Mouse (Mus musculus): Measurements from ENCODE around the gene Arcn1. TPM values are rescaled to one million over a fixed set of nuclear protein-coding genes. Genes with fewer than 3 reads are reported as not detected.
"Not testable (repeated sequence)": the region's sequence is repeated elsewhere in the genome, so short reads cannot be mapped to it uniquely, and the experiment has no call there.

The Arcn1 gene
- polyA plus RNA-seq, 2 experiments, result 111 to 221 TPM

DNA sequence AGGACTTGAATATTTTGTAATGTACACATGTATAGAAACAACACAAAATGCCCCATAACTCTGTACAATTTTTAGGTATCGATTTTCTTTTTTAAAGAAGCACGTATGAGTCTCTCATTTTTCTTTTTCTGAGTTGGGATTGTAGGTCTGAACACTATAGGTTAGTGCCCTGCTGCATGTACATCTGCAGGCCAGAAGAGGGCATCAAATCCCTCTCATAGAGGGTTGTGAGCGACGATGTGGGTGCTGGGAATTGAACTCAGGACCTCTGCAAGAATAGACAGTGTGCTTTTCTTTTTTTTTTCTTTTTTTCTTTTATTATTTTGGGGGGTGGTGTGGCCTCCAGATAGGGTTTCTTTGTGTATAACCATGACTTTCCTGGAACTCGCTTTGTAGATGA is 3.7 kb upstream of the Arcn1 start:
- no peaks in the 10 kb centered on the region for H3K27me3 ChIP-seq (ENCODE audit: control insufficient read depth, insufficient read depth, low read length)
- WGBS, result 89% methylated on average over 5 of the region's 5 CpGs
- no peaks in the 10 kb centered on the region for H3K9me3 ChIP-seq (ENCODE audit: control insufficient read depth, low read length)
- H3K9ac ChIP-seq (ENCODE audit: low read depth, low read length, severe bottlenecking), result no peak overlapping the region
- TF ChIP-seq POLR2A (IDR thresholded peaks at IDR 0.05; ENCODE audit: borderline replicate concordance, extremely low read depth, insufficient read depth, insufficient read length), result no peak
- no peak overlapping the region for H3K4me3 ChIP-seq (replicated peaks; ENCODE audit: low read length)
- no peak for DNase-seq (ENCODE audit: low spot score)
- no peak overlapping the region for H3K27ac ChIP-seq (replicated peaks; ENCODE audit: low read depth, low read length)
- peaks cover 1% of the 10 kb centered on the region for H3K4me1 ChIP-seq (ENCODE audit: control insufficient read depth, insufficient read depth, low read length)
- peaks cover 13% of the 10 kb centered on the region for H3K36me3 ChIP-seq (ENCODE audit: control insufficient read depth, insufficient read depth, low read length)
- no peak overlapping the region for H3K4me2 ChIP-seq (replicated peaks; ENCODE audit: low read depth, low read length, severe bottlenecking)
- ATAC-seq (ENCODE audit: low FRiP score, low read depth), result no peak

DNA sequence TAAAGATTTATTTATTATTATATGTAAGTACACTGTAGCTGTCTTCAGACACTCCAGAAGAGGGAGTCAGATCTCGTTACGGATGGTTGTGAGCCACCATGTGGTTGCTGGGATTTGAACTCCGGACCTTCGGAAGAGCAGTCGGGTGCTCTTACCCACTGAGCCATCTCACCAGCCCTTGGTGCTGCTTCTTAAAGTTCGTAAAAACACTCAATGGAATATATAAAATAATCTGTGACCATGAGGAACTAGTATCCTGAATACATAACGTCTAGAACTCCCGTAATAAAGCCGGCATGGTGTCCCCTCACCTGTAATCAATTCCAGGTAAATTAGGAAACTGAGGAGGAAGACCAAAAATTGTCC is 367 bp upstream of the Arcn1 start:
- not testable (repeated sequence) for H3K27me3 ChIP-seq (ENCODE audit: control insufficient read depth, insufficient read depth, low read length); ATAC-seq (ENCODE audit: low FRiP score, low read depth); H3K27ac ChIP-seq (replicated peaks; ENCODE audit: low read depth, low read length); H3K9me3 ChIP-seq (ENCODE audit: control insufficient read depth, low read length); H3K36me3 ChIP-seq (ENCODE audit: control insufficient read depth, insufficient read depth, low read length); DNase-seq (ENCODE audit: low spot score); H3K9ac ChIP-seq (ENCODE audit: low read depth, low read length, severe bottlenecking)
- Histone ChIP-seq H3K4me1 (ENCODE audit: control insufficient read depth, insufficient read depth, low read length) (peaks cover 11% of the 10 kb centered on the region), H3K4me2 (replicated peaks; ENCODE audit: low read depth, low read length, severe bottlenecking) (peak overlapping the region; percentile 79; the same call in 1 of the 2 replicates), H3K4me3 (replicated peaks; ENCODE audit: low read length) (peak overlapping the region; percentile 96)
- 39% methylated on average over 7 of the region's 9 CpGs for WGBS

DNA sequence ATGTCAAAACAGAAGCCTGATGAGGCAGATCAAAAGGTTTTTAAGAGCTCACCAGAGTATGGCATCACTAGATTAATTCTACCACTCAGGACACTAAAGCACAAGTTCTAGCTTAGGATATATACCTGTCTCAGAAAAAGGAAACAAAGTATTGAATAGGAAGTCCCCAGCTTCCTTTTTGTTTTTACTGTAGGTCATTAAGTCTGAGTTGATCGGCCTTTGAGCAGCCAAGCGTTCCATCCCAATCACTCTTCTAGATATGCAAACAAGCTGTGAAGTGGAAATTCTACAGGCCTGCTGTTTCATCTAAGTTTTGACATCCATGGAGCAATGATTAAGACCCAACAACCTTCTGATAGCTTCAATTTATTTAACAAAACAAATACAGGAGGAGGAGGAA is 6.8 kb downstream of the Arcn1 start:
- Histone ChIP-seq H3K27ac (replicated peaks; ENCODE audit: low read depth, low read length) (no peak overlapping the region), H3K4me3 (replicated peaks; ENCODE audit: low read length) (no peak overlapping the region), H3K27me3 (ENCODE audit: control insufficient read depth, insufficient read depth, low read length) (no peaks in the 10 kb centered on the region), H3K9ac (ENCODE audit: low read depth, low read length, severe bottlenecking) (no peak overlapping the region), H3K36me3 (ENCODE audit: control insufficient read depth, insufficient read depth, low read length) (peaks cover 44% of the 10 kb centered on the region), H3K4me2 (replicated peaks; ENCODE audit: low read depth, low read length, severe bottlenecking) (no peak overlapping the region), H3K9me3 (ENCODE audit: control insufficient read depth, low read length) (no peaks in the 10 kb centered on the region), H3K4me1 (ENCODE audit: control insufficient read depth, insufficient read depth, low read length) (peaks cover 7% of the 10 kb centered on the region; the same call in 1 of the 2 replicates)
- no peak for ATAC-seq (ENCODE audit: low FRiP score, low read depth)
- TF ChIP-seq POLR2A (IDR thresholded peaks at IDR 0.05; ENCODE audit: borderline replicate concordance, extremely low read depth, insufficient read depth, insufficient read length), result no peak
- 82% methylated on average over 2 of the region's 2 CpGs for WGBS
- no peak for DNase-seq (ENCODE audit: low spot score)

DNA sequence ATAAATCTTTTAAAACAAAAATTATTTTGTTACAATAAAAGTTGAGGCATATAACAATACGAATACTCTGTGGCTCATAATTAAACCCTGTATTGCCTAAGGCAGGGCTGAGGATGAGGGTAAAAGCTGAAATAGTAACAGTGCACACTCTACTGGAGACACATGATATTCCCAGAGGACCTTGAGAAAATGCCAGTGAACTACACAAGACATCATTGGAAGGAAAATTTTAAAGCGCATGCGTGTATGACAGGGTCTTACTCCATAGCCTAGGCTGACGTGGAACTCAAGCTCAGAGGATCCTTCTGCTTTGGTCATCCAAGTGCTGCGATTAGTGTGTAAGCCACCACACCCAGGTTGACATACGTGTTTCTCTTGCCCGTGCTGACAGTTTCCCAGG is 19.2 kb downstream of the Arcn1 start:
- Histone ChIP-seq H3K9me3 (ENCODE audit: control insufficient read depth, low read length) (no peaks in the 10 kb centered on the region), H3K4me1 (ENCODE audit: control insufficient read depth, insufficient read depth, low read length) (no peaks in the 10 kb centered on the region), H3K4me3 (replicated peaks; ENCODE audit: low read length) (no peak overlapping the region), H3K27me3 (ENCODE audit: control insufficient read depth, insufficient read depth, low read length) (no peaks in the 10 kb centered on the region), H3K4me2 (replicated peaks; ENCODE audit: low read depth, low read length, severe bottlenecking) (no peak overlapping the region), H3K36me3 (ENCODE audit: control insufficient read depth, insufficient read depth, low read length) (peaks cover 97% of the 10 kb centered on the region), H3K9ac (ENCODE audit: low read depth, low read length, severe bottlenecking) (no peak overlapping the region), H3K27ac (replicated peaks; ENCODE audit: low read depth, low read length) (no peak overlapping the region)
- 85% methylated on average over 7 of the region's 7 CpGs for WGBS
- ATAC-seq (ENCODE audit: low FRiP score, low read depth) (no peak), DNase-seq (ENCODE audit: low spot score) (peak; percentile 49)
- TF ChIP-seq POLR2A (IDR thresholded peaks at IDR 0.05; ENCODE audit: borderline replicate concordance, extremely low read depth, insufficient read depth, insufficient read length), result no peak

DNA sequence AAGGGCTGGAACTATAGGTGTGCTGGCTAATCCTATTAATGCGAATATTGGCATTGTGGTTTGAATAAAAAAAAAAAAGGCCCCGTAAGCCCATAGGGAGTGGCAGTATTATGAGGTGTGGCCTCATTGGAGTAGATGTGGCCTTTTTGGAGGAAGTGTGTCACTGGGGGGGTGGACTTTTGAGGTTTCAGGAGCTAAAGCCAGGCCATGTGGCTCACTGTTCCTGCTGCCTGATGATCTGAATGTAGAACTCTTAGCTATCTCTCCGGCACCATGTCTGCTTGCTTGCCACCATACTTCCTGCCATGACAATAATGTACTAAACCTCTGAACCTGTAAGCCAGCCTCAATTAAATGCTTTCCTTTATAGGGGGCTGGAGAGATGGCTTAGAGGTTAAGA is 20.3 kb downstream of the Arcn1 start:
- no peak overlapping the region for H3K27ac ChIP-seq (replicated peaks; ENCODE audit: low read depth, low read length)
- H3K36me3 ChIP-seq (ENCODE audit: control insufficient read depth, insufficient read depth, low read length), result peaks cover 96% of the 10 kb centered on the region
- H3K4me3 ChIP-seq (replicated peaks; ENCODE audit: low read length), result no peak overlapping the region
- WGBS, result 94% methylated on average over 3 of the region's 3 CpGs
- H3K9me3 ChIP-seq (ENCODE audit: control insufficient read depth, low read length), result no peaks in the 10 kb centered on the region
- TF ChIP-seq POLR2A (IDR thresholded peaks at IDR 0.05; ENCODE audit: borderline replicate concordance, extremely low read depth, insufficient read depth, insufficient read length), result no peak
- no peak overlapping the region for H3K4me2 ChIP-seq (replicated peaks; ENCODE audit: low read depth, low read length, severe bottlenecking)
- ATAC-seq (ENCODE audit: low FRiP score, low read depth), result no peak
- no peak overlapping the region for H3K9ac ChIP-seq (ENCODE audit: low read depth, low read length, severe bottlenecking)
- H3K4me1 ChIP-seq (ENCODE audit: control insufficient read depth, insufficient read depth, low read length), result no peaks in the 10 kb centered on the region
- no peaks in the 10 kb centered on the region for H3K27me3 ChIP-seq (ENCODE audit: control insufficient read depth, insufficient read depth, low read length)
- no peak for DNase-seq (ENCODE audit: low spot score)

DNA sequence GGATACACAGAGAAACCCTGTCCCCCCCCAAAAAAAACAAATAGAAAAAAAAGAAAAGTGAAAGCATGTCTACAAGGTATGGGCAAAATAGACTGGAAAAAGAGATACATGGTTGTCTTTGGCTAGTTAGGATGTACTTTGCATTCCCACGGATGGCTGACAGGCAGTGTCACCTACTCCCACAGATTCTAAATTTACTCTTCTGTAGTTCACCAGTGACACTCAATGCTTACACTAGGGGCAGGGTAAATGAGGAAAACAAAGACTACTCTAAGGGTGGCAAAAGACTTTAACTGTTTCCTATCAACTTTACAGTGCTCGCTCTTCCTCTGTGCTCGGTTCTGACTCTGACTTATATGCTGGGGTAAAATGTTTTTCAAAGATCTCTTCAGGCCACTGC is 21.0 kb downstream of the Arcn1 start:
- peaks cover 92% of the 10 kb centered on the region for H3K36me3 ChIP-seq (ENCODE audit: control insufficient read depth, insufficient read depth, low read length)
- no peak for DNase-seq (ENCODE audit: low spot score)

More for the DNA sequence above, 21.0 kb downstream of the Arcn1 start:
- Histone ChIP-seq H3K4me1 (ENCODE audit: control insufficient read depth, insufficient read depth, low read length) (no peaks in the 10 kb centered on the region), H3K27me3 (ENCODE audit: control insufficient read depth, insufficient read depth, low read length) (no peaks in the 10 kb centered on the region), H3K27ac (replicated peaks; ENCODE audit: low read depth, low read length) (no peak overlapping the region), H3K9me3 (ENCODE audit: control insufficient read depth, low read length) (no peaks in the 10 kb centered on the region), H3K4me2 (replicated peaks; ENCODE audit: low read depth, low read length, severe bottlenecking) (no peak overlapping the region), H3K9ac (ENCODE audit: low read depth, low read length, severe bottlenecking) (no peak overlapping the region), H3K4me3 (replicated peaks; ENCODE audit: low read length) (no peak overlapping the region)
- WGBS, result 90% methylated on average over 3 of the region's 3 CpGs
- ATAC-seq (ENCODE audit: low FRiP score, low read depth), result no peak
- no peak for TF ChIP-seq POLR2A (IDR thresholded peaks at IDR 0.05; ENCODE audit: borderline replicate concordance, extremely low read depth, insufficient read depth, insufficient read length)

Data from limb, embryonic 14.5 days (tissue).